Mouse (Mus musculus) CH12.LX (cell line): Measurements from ENCODE around the gene Tmem223. TPM values are rescaled to one million over a fixed set of nuclear protein-coding genes. Genes with fewer than 3 reads are reported as not detected.
"Not testable (repeated sequence)": the region's sequence is repeated elsewhere in the genome, so short reads cannot be mapped to it uniquely, and the experiment has no call there.

ENCODE experiments used
- DNase-seq: peaks from one replicate; pipeline ENCODE4 v3.0.0-alpha.2; 2013; ENCODE audit errors: extremely low read depth
- H3K27ac ChIP-seq: 2 replicates; pipeline ENCODE4 v1.5.1; 2012; ENCODE audit warnings: low read depth, mild to moderate bottlenecking, control low read depth, moderate library complexity; ENCODE audit not compliant: insufficient read depth
- H3K27me3 ChIP-seq: replicated peaks from 2 replicates; pipeline ENCODE3; 2012; ENCODE audit warnings: inconsistent platforms
- H3K36me3 ChIP-seq, 2 experiments: replicated peaks in 1 of 2; 2 replicates each; pipeline versions ENCODE3 to v1.6.1; 2012; ENCODE audit warnings: inconsistent platforms in 1 of 2, low read length in 1 of 2, mild to moderate bottlenecking in 1 of 2, mixed read lengths in 1 of 2, moderate library complexity in 1 of 2; ENCODE audit not compliant: control insufficient read depth in 1 of 2, insufficient read depth in 1 of 2
- H3K4me1 ChIP-seq, 2 experiments: 2 replicates each; pipeline ENCODE4 v1.6.1; 2012; ENCODE audit warnings: inconsistent platforms in 1 of 2, moderate library complexity in 1 of 2; ENCODE audit not compliant: insufficient read depth in 2 of 2, control insufficient read depth in 1 of 2
- H3K4me2 ChIP-seq: 2 replicates; pipeline ENCODE4 v1.6.1; 2012; ENCODE audit warnings: low read depth, mild to moderate bottlenecking, control low read depth; ENCODE audit not compliant: poor library complexity, insufficient read depth, severe bottlenecking
- H3K4me3 ChIP-seq, 3 experiments: fragments of 150-350 bp in 1 of 3; sonication (generic) in 1 of 3; replicated peaks in 1 of 3; 2 replicates each; pipeline versions ENCODE3 to v1.5.1; 2011 to 2012; ENCODE audit warnings: low read depth in 2 of 3, low read length in 2 of 3, mild to moderate bottlenecking in 2 of 3, moderate library complexity in 2 of 3, control low read depth in 1 of 3, improper control_type of control experiment in 1 of 3, inconsistent platforms in 1 of 3, mixed read lengths in 1 of 3; ENCODE audit not compliant: poor library complexity in 1 of 3
- H3K79me2 ChIP-seq: replicated peaks from 2 replicates; pipeline ENCODE4 v1.6.1; 2012; ENCODE audit warnings: mild to moderate bottlenecking, moderate library complexity; ENCODE audit not compliant: control insufficient read depth, poor library complexity, insufficient read depth, severe bottlenecking; ENCODE audit errors: extremely low read depth
- H3K9ac ChIP-seq: 2 replicates; pipeline ENCODE4 v1.6.1; 2012; ENCODE audit warnings: low read depth, mild to moderate bottlenecking, control low read depth, moderate library complexity; ENCODE audit not compliant: insufficient read depth
- H3K9me3 ChIP-seq: replicated peaks from 2 replicates; pipeline ENCODE3; 2012; ENCODE audit warnings: low read length, inconsistent platforms, mixed read lengths
- CHD2 ChIP-seq: IDR thresholded peaks from 2 replicates; pipeline ENCODE4 v1.6.1; 2011; ENCODE audit warnings: low read length, improper control_type of control experiment
- CTCF ChIP-seq, 2 experiments: IDR thresholded peaks in 1 of 2; conservative IDR thresholded peaks in 1 of 2; 2 replicates each; pipeline ENCODE4 v1.5.1; 2011 to 2012; ENCODE audit warnings: low read depth in 2 of 2, low read length in 2 of 2, improper control_type of control experiment in 1 of 2, inconsistent platforms in 1 of 2, mild to moderate bottlenecking in 1 of 2, moderate library complexity in 1 of 2
- E2F4 ChIP-seq: IDR thresholded peaks from 2 replicates; pipeline ENCODE4 v1.6.1; 2011; ENCODE audit warnings: low read depth, low read length, improper control_type of control experiment; ENCODE audit not compliant: insufficient replicate concordance
- HCFC1 ChIP-seq: IDR thresholded peaks from 2 replicates; pipeline ENCODE4 v1.6.1; 2012; ENCODE audit warnings: low read depth, mild to moderate bottlenecking, inconsistent platforms, low read length, improper control_type of control experiment
- MAFK ChIP-seq: IDR thresholded peaks from 2 replicates; pipeline ENCODE4 v1.6.1; 2011; ENCODE audit warnings: low read length, improper control_type of control experiment; ENCODE audit not compliant: insufficient replicate concordance
- MAX ChIP-seq: IDR thresholded peaks from 2 replicates; pipeline ENCODE4 v1.6.1; 2011; ENCODE audit warnings: low read length, improper control_type of control experiment
- MXI1 ChIP-seq: IDR thresholded peaks from 2 replicates; pipeline ENCODE4 v1.6.1; 2011; ENCODE audit warnings: mild to moderate bottlenecking, low read depth, low read length, improper control_type of control experiment
- NELFE ChIP-seq: IDR thresholded peaks from 2 replicates; pipeline ENCODE4 v1.6.1; 2011; ENCODE audit warnings: low read depth, low read length, improper control_type of control experiment
- NRF1 ChIP-seq: IDR thresholded peaks from 2 replicates; pipeline ENCODE4 v1.6.1; 2014; ENCODE audit warnings: low read depth, mild to moderate bottlenecking, inconsistent platforms, low read length, improper control_type of control experiment, moderate library complexity
- POLR2AphosphoS2 ChIP-seq: IDR thresholded peaks from 2 replicates; pipeline ENCODE4 v1.6.1; 2011; ENCODE audit warnings: low read depth, low read length, improper control_type of control experiment
- RCOR1 ChIP-seq: conservative IDR thresholded peaks from 2 replicates; pipeline ENCODE4 v1.6.1; 2012; ENCODE audit warnings: low read depth, mild to moderate bottlenecking, inconsistent platforms, low read length, improper control_type of control experiment
- TBP ChIP-seq: conservative IDR thresholded peaks from 2 replicates; pipeline ENCODE4 v1.6.1; 2011; ENCODE audit warnings: low read depth, low read length, improper control_type of control experiment
- USF2 ChIP-seq: conservative IDR thresholded peaks from 2 replicates; pipeline ENCODE4 v1.6.1; 2011; ENCODE audit warnings: low read depth, low read length, improper control_type of control experiment
- ZMIZ1 ChIP-seq: IDR thresholded peaks from 2 replicates; pipeline ENCODE4 v1.6.1; 2012; ENCODE audit warnings: low read depth, mild to moderate bottlenecking, inconsistent platforms, low read length, improper control_type of control experiment
- dilution Hi-C: fragments of 300-500 bp; cut with MboI; formaldehyde crosslinking; loops from 2 replicates; pipeline ENCODE4 v1.14.3; 2020; ENCODE audit warnings: low sequenced_read_pairs; ENCODE audit not compliant: extremely low pct_unique_long_range_greater_than_20kb, extremely low pct_ligation_motif_present
- in situ Hi-C: fragments of 300-500 bp; cut with MboI; formaldehyde crosslinking; loops from 3 replicates; pipeline ENCODE4 v1.14.3; 2019; ENCODE audit warnings: low sequenced_read_pairs, low pct_ligation_motif_present, low pct_unique_long_range_greater_than_20kb, mixed read lengths
- polyA plus RNA-seq: library from polyadenylated mRNA; unstranded; fragments of >175 nt; gene quantifications from 2 replicates; pipeline ENCODE4 v1.2.1, GENCODE M21; 2012; ENCODE audit warnings: low read depth; ENCODE audit not compliant: insufficient read length
- total RNA-seq, 2 experiments: library from RNA; depleted of rRNA; stranded (reverse); fragments of 300-350 nt in 1 of 2; fragments of >200 nt in 1 of 2; gene quantifications; 2 replicates each; pipeline ENCODE4 v1.2.3; 2012 to 2014

The Tmem223 gene
- total and polyA plus RNA-seq, 3 experiments = 45.7 to 106 (median 56.5) TPM

GRCm38 (mm10) chr19:8728335-8729099, 42.3 kb upstream of the Tmem223 start:
- H3K4me3 ChIP-seq, H3K9ac ChIP-seq, H3K9me3 ChIP-seq, dilution Hi-C loops, H3K4me2 ChIP-seq, H3K27me3 ChIP-seq, H3K27ac ChIP-seq, DNase-seq: not testable (repeated sequence)
- Histone ChIP-seq H3K4me1 (peaks cover 2 to 16% of the 10 kb centered on the region in 2 experiments; a peak in 3 of 4 replicates), H3K36me3 (peaks cover 26 to 34% of the 10 kb centered on the region in 2 experiments), H3K79me2 (peaks cover 25% of the 10 kb centered on the region)
- in situ Hi-C loops = loop anchor here (25.0 kb wide), 1 partner anchor 384 kb away; no protein-coding TSS in a partner anchor
- TF ChIP-seq ZMIZ1 (0 out of 2 replicates have a peak, but pooled peaks have one; percentile 30), CTCF (conservative IDR thresholded peaks at IDR 0.05 in 1 of 2, IDR thresholded peaks at IDR 0.05 in 1 of 2; ENCODE audit: low read depth in 2 of 2, low read length in 2 of 2) (peak in 1 of 2 experiments; percentile 23; a peak in 1 of 4 replicates)

DNA sequence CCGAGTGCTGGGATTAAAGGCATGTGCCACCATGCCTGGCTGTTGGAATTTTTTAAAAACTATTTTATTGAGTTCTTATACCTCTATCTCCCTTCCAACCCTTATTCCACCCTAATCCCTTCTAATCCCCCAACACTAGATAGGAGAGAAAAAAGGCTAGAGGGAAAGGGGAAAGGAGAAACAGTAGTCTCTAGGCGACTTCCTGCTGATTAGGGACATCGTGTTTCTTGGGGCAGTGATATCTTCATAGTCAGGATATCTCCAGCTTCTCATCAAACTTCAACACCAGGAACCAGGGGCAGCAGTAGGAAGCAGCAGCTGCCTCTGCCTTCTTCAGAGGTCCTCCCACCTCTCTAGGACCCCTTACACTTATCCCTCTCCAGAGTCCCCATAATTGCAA, 36.5 kb upstream of the Tmem223 start:
- in situ Hi-C loops = loop anchor here (25.0 kb wide), 1 partner anchor 378 kb away; no protein-coding TSS in a partner anchor
- H3K9me3 ChIP-seq = peaks cover 5% of the 10 kb centered on the region
- TF ChIP-seq MXI1 (no peak), RCOR1 (no peak), POLR2AphosphoS2 (no peak), E2F4 (no peak), HCFC1 (no peak), USF2 (no peak), NELFE (no peak), CHD2 (no peak), NRF1 (no peak), TBP (no peak), MAX (no peak), MAFK (no peak)
- dilution Hi-C loops = no loop called here
- H3K9ac ChIP-seq = no peak overlapping the region
- peaks cover 22 to 25% of the 10 kb centered on the region in 2 experiments for H3K36me3 ChIP-seq
- H3K4me2 ChIP-seq = no peak overlapping the region
- peaks cover 2 to 24% of the 10 kb centered on the region in 2 experiments; a peak in 2 of 4 replicates for H3K4me1 ChIP-seq
- no peak overlapping the region for H3K27ac ChIP-seq
- H3K27me3 ChIP-seq = no peaks in the 10 kb centered on the region
- H3K79me2 ChIP-seq = peaks cover 21% of the 10 kb centered on the region
- no peak overlapping the region for H3K4me3 ChIP-seq
- DNase-seq = no peak
